Mouse (Mus musculus) E14TG2a.4 (cell line): ENCODE results near the gene Itgal.

Source experiments
- CTCF ChIP-seq: conservative IDR thresholded peaks from 2 replicates; pipeline ENCODE4 v1.5.1; 2014; ENCODE audit warnings: low read length
- POU5F1 ChIP-seq: IDR thresholded peaks from 2 replicates; pipeline ENCODE4 v1.6.1; 2014; ENCODE audit warnings: low read length, borderline replicate concordance

GRCm38 (mm10) chr7:127337636-127338035 is 41.6 kb downstream of the Itgal start:
- TF ChIP-seq CTCF, result no peak
- TF ChIP-seq POU5F1, result no peak
